Mouse (Mus musculus) midbrain, embryonic 14.5 days (tissue): ENCODE data around the gene Poc1a. TPM values are rescaled to one million over a fixed set of nuclear protein-coding genes. Genes with fewer than 3 reads are reported as not detected.

Experiments
- ATAC-seq: fragments of 200-750 bp; cut with Nextera tagmentation; 2 replicates; pipeline ENCODE4 v1.8.0; 2017; ENCODE audit warnings: moderate number of reproducible peaks, moderate library complexity; ENCODE audit not compliant: low FRiP score, low TSS enrichment
- DNase-seq: peaks from one replicate; pipeline ENCODE4 v3.0.0-alpha.2; 2015
- H3K27ac ChIP-seq: fragments of 300-500 bp; sonication (generic); replicated peaks from 2 replicates; pipeline ENCODE4 v1.5.1; 2014; ENCODE audit warnings: mild to moderate bottlenecking, low read depth, low read length, moderate library complexity
- H3K27me3 ChIP-seq: fragments of 300-500 bp; sonication (generic); 2 replicates; pipeline ENCODE4 v1.6.1; 2014; ENCODE audit warnings: low read length, control low read depth, mixed read lengths; ENCODE audit not compliant: control insufficient read depth, insufficient read depth
- H3K36me3 ChIP-seq: fragments of 300-500 bp; sonication (generic); 2 replicates; pipeline ENCODE4 v1.6.1; 2014; ENCODE audit warnings: low read length, control low read depth; ENCODE audit not compliant: control insufficient read depth, insufficient read depth
- H3K4me1 ChIP-seq: fragments of 300-500 bp; sonication (generic); 2 replicates; pipeline ENCODE4 v1.6.1; 2014; ENCODE audit warnings: mild to moderate bottlenecking, antibody characterized with exemption, low read length, control low read depth; ENCODE audit not compliant: control insufficient read depth, insufficient read depth
- H3K4me2 ChIP-seq: fragments of 300-500 bp; sonication (generic); 2 replicates; pipeline ENCODE4 v1.6.1; 2014; ENCODE audit warnings: mild to moderate bottlenecking, low read length, moderate library complexity
- H3K4me3 ChIP-seq: fragments of 300-500 bp; sonication (generic); replicated peaks from 2 replicates; pipeline ENCODE4 v1.5.1; 2014; ENCODE audit warnings: low read depth, low read length
- H3K9ac ChIP-seq: fragments of 300-500 bp; sonication (generic); replicated peaks from 2 replicates; pipeline ENCODE4 v1.6.1; 2014; ENCODE audit warnings: mild to moderate bottlenecking, low read length, moderate library complexity
- H3K9me3 ChIP-seq: fragments of 300-500 bp; sonication (generic); 2 replicates; pipeline ENCODE4 v1.6.1; 2016; ENCODE audit warnings: low read length, control low read depth, mixed read lengths; ENCODE audit not compliant: control insufficient read depth
- WGBS: fragments of 180-500 bp; shearing (Covaris S2); extraction: QIAGEN DNeasy Blood & Tissue Kit; methylation state at CpG from one replicate; pipeline ENCODE4 v1.1.7; 2014; 5-methylcytosine and 5-hydroxymethylcytosine counted together
- polyA plus RNA-seq: library from polyadenylated mRNA; unstranded; fragments of >200 nt; fragmentation: Nextera tagmentation; extraction: Ambion mirVana; gene quantifications from 2 replicates; pipeline ENCODE4 v1.2.1, GENCODE M21; 2014

Gene Poc1a
- polyA plus RNA-seq, 1 experiment from 2014 or later = 8.4 TPM

- 89% methylated on average over 6 of the region's 6 CpGs for WGBS
These were observed 73.9 kb downstream of the Poc1a start for GRCm38 (mm10) chr9:106354810-106355209.

GRCm38 (mm10) chr9:106355217-106355974 lies 74.5 kb downstream of the Poc1a start:
- Histone ChIP-seq H3K27ac (no peak overlapping the region), H3K4me1 (no peaks in the 10 kb centered on the region), H3K4me3 (no peak overlapping the region), H3K9me3 (no peaks in the 10 kb centered on the region), H3K27me3 (no peaks in the 10 kb centered on the region), H3K4me2 (no peak overlapping the region), H3K9ac (no peak overlapping the region), H3K36me3 (no peaks in the 10 kb centered on the region)
- ATAC-seq (no peak), DNase-seq (no peak)
- 73% methylated on average over 10 of the region's 10 CpGs for WGBS

More at GRCm38 (mm10) chr9:106354810-106355209, 73.9 kb downstream of the Poc1a start:
- no peak for ATAC-seq
- no peak overlapping the region for H3K9ac ChIP-seq
- no peak overlapping the region for H3K27ac ChIP-seq
- H3K27me3 ChIP-seq = no peaks in the 10 kb centered on the region
- H3K9me3 ChIP-seq = no peaks in the 10 kb centered on the region
- no peak overlapping the region for H3K4me2 ChIP-seq
- DNase-seq = no peak
- H3K36me3 ChIP-seq = no peaks in the 10 kb centered on the region
- no peak overlapping the region for H3K4me3 ChIP-seq
- H3K4me1 ChIP-seq = no peaks in the 10 kb centered on the region

- Histone ChIP-seq H3K4me2 (no peak overlapping the region), H3K36me3 (no peaks in the 10 kb centered on the region), H3K4me1 (no peaks in the 10 kb centered on the region), H3K4me3 (no peak overlapping the region), H3K27ac (no peak overlapping the region), H3K9ac (no peak overlapping the region), H3K27me3 (no peaks in the 10 kb centered on the region), H3K9me3 (no peaks in the 10 kb centered on the region)
- no peak for ATAC-seq
- no peak for DNase-seq
These were observed 75.1 kb downstream of the Poc1a start for GRCm38 (mm10) chr9:106355975-106356286.

- ATAC-seq (no peak), DNase-seq (no peak)
- no peaks in the 10 kb centered on the region for H3K36me3 ChIP-seq
- H3K9me3 ChIP-seq = no peaks in the 10 kb centered on the region
- H3K9ac ChIP-seq = no peak overlapping the region
- no peak overlapping the region for H3K4me3 ChIP-seq
- H3K4me2 ChIP-seq = no peak overlapping the region
- 76% methylated on average over 10 of the region's 10 CpGs for WGBS
- H3K27ac ChIP-seq = no peak overlapping the region
- H3K4me1 ChIP-seq = no peaks in the 10 kb centered on the region
- H3K27me3 ChIP-seq = no peaks in the 10 kb centered on the region
These were observed 75.5 kb downstream of the Poc1a start for GRCm38 (mm10) chr9:106356323-106356844.

GRCm38 (mm10) chr9:106357167-106357566 lies 76.3 kb downstream of the Poc1a start:
- no peak overlapping the region for H3K9ac ChIP-seq
- WGBS = 90% methylated on average over 3 of the region's 3 CpGs
- no peak overlapping the region for H3K27ac ChIP-seq
- H3K27me3 ChIP-seq = no peaks in the 10 kb centered on the region
- no peaks in the 10 kb centered on the region for H3K36me3 ChIP-seq
- H3K4me1 ChIP-seq = no peaks in the 10 kb centered on the region
- H3K4me3 ChIP-seq = no peak overlapping the region
- H3K9me3 ChIP-seq = no peaks in the 10 kb centered on the region
- no peak for ATAC-seq
- no peak overlapping the region for H3K4me2 ChIP-seq
- DNase-seq = no peak

GRCm38 (mm10) chr9:106359297-106359696 lies 78.4 kb downstream of the Poc1a start:
- no peaks in the 10 kb centered on the region for H3K4me1 ChIP-seq
- H3K4me2 ChIP-seq = no peak overlapping the region
- DNase-seq = no peak
- 51% methylated on average over 6 of the region's 6 CpGs for WGBS
- H3K27me3 ChIP-seq = no peaks in the 10 kb centered on the region
- H3K9me3 ChIP-seq = no peaks in the 10 kb centered on the region
- no peak overlapping the region for H3K9ac ChIP-seq
- H3K4me3 ChIP-seq = no peak overlapping the region
- ATAC-seq = no peak
- H3K36me3 ChIP-seq = no peaks in the 10 kb centered on the region
- H3K27ac ChIP-seq = no peak overlapping the region

- Histone ChIP-seq H3K9me3 (no peaks in the 10 kb centered on the region), H3K4me2 (no peak overlapping the region), H3K36me3 (no peaks in the 10 kb centered on the region), H3K27ac (no peak overlapping the region), H3K4me3 (no peak overlapping the region), H3K4me1 (no peaks in the 10 kb centered on the region), H3K27me3 (no peaks in the 10 kb centered on the region), H3K9ac (no peak overlapping the region)
- DNase-seq = no peak
- no peak for ATAC-seq
- 86% methylated on average over 6 of the region's 6 CpGs for WGBS
These were observed 80.3 kb downstream of the Poc1a start for GRCm38 (mm10) chr9:106361140-106361539.

- WGBS = 84% methylated on average over 7 of the region's 7 CpGs
- no peaks in the 10 kb centered on the region for H3K9me3 ChIP-seq
- ATAC-seq = no peak
- H3K4me3 ChIP-seq = no peak overlapping the region
- no peak overlapping the region for H3K9ac ChIP-seq
- no peak overlapping the region for H3K27ac ChIP-seq
- no peak for DNase-seq
- no peaks in the 10 kb centered on the region for H3K27me3 ChIP-seq
- H3K4me2 ChIP-seq = no peak overlapping the region
- peaks cover 9% of the 10 kb centered on the region for H3K4me1 ChIP-seq
- no peaks in the 10 kb centered on the region for H3K36me3 ChIP-seq
These were observed 84.5 kb downstream of the Poc1a start for GRCm38 (mm10) chr9:106365333-106365732.

- no peak for ATAC-seq
- no peak overlapping the region for H3K9ac ChIP-seq
- H3K4me1 ChIP-seq = peaks cover 17% of the 10 kb centered on the region
- no peaks in the 10 kb centered on the region for H3K27me3 ChIP-seq
- 36% methylated on average over 1 of the region's 1 CpGs for WGBS
- no peak overlapping the region for H3K4me2 ChIP-seq
- no peak overlapping the region for H3K4me3 ChIP-seq
- no peak overlapping the region for H3K27ac ChIP-seq
- H3K9me3 ChIP-seq = no peaks in the 10 kb centered on the region
- DNase-seq = no peak
- peaks cover 3% of the 10 kb centered on the region; the same call in 1 of the 2 replicates for H3K36me3 ChIP-seq
These were observed 85.3 kb downstream of the Poc1a start for GRCm38 (mm10) chr9:106366188-106366587.
